Mouse (Mus musculus) heart, adult 2 months (tissue): ENCODE results near the gene Sobp. TPM values are rescaled to one million over a fixed set of nuclear protein-coding genes. Genes with fewer than 3 reads are reported as not detected.

ENCODE experiments used
- DNase-seq, 2 experiments: peaks; one replicate each; pipeline ENCODE4 v3.0.0; 2021
- H3K27ac ChIP-seq: fragments of 200-600 bp; 2 replicates; pipeline ENCODE4 v1.8.1; 2022
- H3K27me3 ChIP-seq: fragments of 200-500 bp; 2 replicates; pipeline ENCODE4 v1.6.1; 2012; ENCODE audit warnings: mild to moderate bottlenecking, low read length, inconsistent platforms, mixed read lengths; ENCODE audit not compliant: control insufficient read depth, insufficient read depth
- H3K36me3 ChIP-seq: fragments of 200-500 bp; 2 replicates; pipeline ENCODE4 v1.6.1; 2012; ENCODE audit warnings: low read length, inconsistent platforms; ENCODE audit not compliant: control insufficient read depth, insufficient read depth
- H3K4me1 ChIP-seq: fragments of 200-500 bp; 2 replicates; pipeline ENCODE4 v1.6.1; 2011; ENCODE audit warnings: low read length; ENCODE audit not compliant: control insufficient read depth, insufficient read depth
- H3K4me3 ChIP-seq: fragments of 200-600 bp; 2 replicates; pipeline ENCODE4 v1.8.1; 2022
- H3K79me2 ChIP-seq: fragments of 200-500 bp; replicated peaks from 2 replicates; pipeline ENCODE4 v1.6.1; 2012; ENCODE audit warnings: mild to moderate bottlenecking, inconsistent platforms, low read length, moderate library complexity, mixed read lengths; ENCODE audit not compliant: control insufficient read depth, insufficient read depth
- H3K9ac ChIP-seq: fragments of 200-500 bp; 2 replicates; pipeline ENCODE4 v1.6.1; 2012; ENCODE audit warnings: low read depth, mild to moderate bottlenecking, control low read depth, inconsistent platforms, low read length, mixed read lengths
- CTCF ChIP-seq: fragments of 200-600 bp; IDR thresholded peaks from 2 replicates; pipeline ENCODE4 v1.8.1; 2022; ENCODE audit warnings: antibody characterized with exemption, mild to moderate bottlenecking, moderate library complexity
- EP300 ChIP-seq: fragments of 200-500 bp; IDR thresholded peaks from 2 replicates; pipeline ENCODE4 v1.6.1; 2011; ENCODE audit warnings: low read depth, low read length, control low read depth; ENCODE audit not compliant: insufficient read depth
- POLR2A ChIP-seq: fragments of 200-500 bp; IDR thresholded peaks from 2 replicates; pipeline ENCODE4 v1.6.1; 2011; ENCODE audit warnings: mild to moderate bottlenecking, low read depth, low read length, control low read depth; ENCODE audit not compliant: insufficient read depth
- WGBS: fragments of 180-500 bp; shearing (Covaris S2); methylation state at CpG from one replicate; pipeline ENCODE4 v1.1.7; 2018; 5-methylcytosine and 5-hydroxymethylcytosine counted together
- intact Hi-C: fragments of 180-260 bp; cut with DNase I; formaldehyde crosslinking; loops from one replicate; pipeline ENCODE4 v1.15.1; 2025
- long read RNA-seq: library from polyadenylated mRNA; stranded (forward); transcript quantifications from one replicate; pipeline ENCODE4 v2.0.0, GENCODE M21; 2021
- polyA plus RNA-seq: library from polyadenylated mRNA; depleted of rRNA; stranded (reverse); fragments of >200 nt; gene quantifications from 2 replicates; pipeline ENCODE4 v1.2.3, GENCODE M21; 2012; rRNA removed
- total RNA-seq, 2 experiments: library from RNA; stranded (reverse); gene quantifications; 2 replicates each; pipeline ENCODE4 v1.2.3; 2021

Sobp gene
- total RNA-seq (10 to 100 TPM; 16.5 to 16.7 TPM), polyA plus RNA-seq (5.1 and 5.3 TPM in 2 replicates)
- long read RNA-seq, partial matches to known transcripts = 5 of 7 reads
- long read RNA-seq, other reads (novel, unspliced or antisense) = 2 of 7 reads

- Histone ChIP-seq H3K27me3 (no peaks in the 10 kb centered on the region), H3K36me3 (no peaks in the 10 kb centered on the region), H3K9ac (peak within 1 kb of the TSS; percentile 94), H3K79me2 (no peaks in the 10 kb centered on the region), H3K4me3 (peak within 1 kb of the TSS; percentile 60), H3K4me1 (peaks cover 2% of the 10 kb centered on the region; the same call in 1 of the 2 replicates), H3K27ac (peak within 1 kb of the TSS; percentile 76)
- DNase-seq = peak; percentile 81
- WGBS = under 1% methylated on average over 87 of the region's 91 CpGs
- TF ChIP-seq EP300 (no peak), POLR2A (peak; percentile 47; the same call in 1 of the 2 replicates)
- intact Hi-C loops = loop anchor here (5.0 to 10.0 kb wide), 2 partner anchors 167 to 330 kb away; no protein-coding TSS in a partner anchor
These were observed at the start of gene Sobp, which contains the start of gene 9030612E09Rik for GRCm38 (mm10) chr10:43174326-43175155. Sobp (minus strand) TSS chr10:43174530. 9030612E09Rik (plus strand) TSS chr10:43174704.

DNA sequence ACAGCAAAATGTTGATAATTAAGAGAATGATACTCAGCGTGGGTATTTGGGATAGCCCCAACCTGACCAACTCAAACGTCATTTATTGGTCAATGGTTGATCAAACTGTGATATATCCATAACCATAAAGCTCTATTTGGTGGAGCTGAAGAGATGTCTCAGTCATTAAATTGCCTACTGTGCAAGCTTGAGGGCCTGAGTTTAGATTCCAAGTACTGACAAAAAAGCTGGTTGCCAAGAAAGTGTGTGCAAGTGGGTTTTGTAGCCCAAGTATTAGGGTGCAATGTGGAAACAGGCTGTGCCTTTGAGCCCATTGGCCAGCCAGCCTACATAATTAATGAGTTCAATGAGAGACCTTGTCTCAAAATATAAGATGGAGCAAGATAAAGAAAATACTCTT lies 49.1 kb upstream of the Sobp start:
- H3K27me3 ChIP-seq = no peaks in the 10 kb centered on the region

GRCm38 (mm10) chr10:43221659-43222058 lies 47.3 kb upstream of the Sobp start:
- TF ChIP-seq EP300 = no peak
- TF ChIP-seq CTCF = no peak
- TF ChIP-seq POLR2A = no peak
- under 1% methylated on average over 25 of the region's 25 CpGs for WGBS
- intact Hi-C loops = loop anchor here (5.0 to 10.0 kb wide), 2 partner anchors 156 to 253 kb away; partner anchors contain the start of gene Bend3
- Histone ChIP-seq H3K4me1 (peaks cover 3% of the 10 kb centered on the region), H3K4me3 (peak overlapping the region; percentile 98), H3K27me3 (no peaks in the 10 kb centered on the region), H3K27ac (peak overlapping the region; percentile 96), H3K36me3 (no peaks in the 10 kb centered on the region), H3K9ac (peak overlapping the region; percentile 58), H3K79me2 (no peaks in the 10 kb centered on the region; the same call in 1 of the 2 replicates)
- DNase-seq = no peak

More for the DNA sequence above, 49.1 kb upstream of the Sobp start:
- 88% methylated on average over 2 of the region's 2 CpGs for WGBS
- peaks cover 3% of the 10 kb centered on the region for H3K4me1 ChIP-seq
- no peak for DNase-seq
- H3K9ac ChIP-seq = no peak overlapping the region
- no peak for TF ChIP-seq CTCF
- TF ChIP-seq EP300 = no peak
- TF ChIP-seq POLR2A = no peak
- intact Hi-C loops = loop anchor here (5.0 to 10.0 kb wide), 2 partner anchors 154 to 251 kb away; partner anchors contain the start of gene Bend3
- H3K79me2 ChIP-seq = no peaks in the 10 kb centered on the region; the same call in 1 of the 2 replicates
- H3K36me3 ChIP-seq = no peaks in the 10 kb centered on the region
- H3K4me3 ChIP-seq = no peak overlapping the region
- no peak overlapping the region for H3K27ac ChIP-seq

GRCm38 (mm10) chr10:43220910-43221625 lies 46.7 kb upstream of the Sobp start, which contains the start of gene Pdss2:
Pdss2 (plus strand) TSS chr10:43221486.
- H3K27ac ChIP-seq = peak within 1 kb of the TSS; percentile 96
- under 1% methylated on average over 50 of the region's 50 CpGs for WGBS
- peak within 1 kb of the TSS; percentile 98 for H3K4me3 ChIP-seq
- peaks cover 3% of the 10 kb centered on the region for H3K4me1 ChIP-seq
- intact Hi-C loops = loop anchor here (5.0 to 10.0 kb wide), 2 partner anchors 156 to 254 kb away; partner anchors contain the start of gene Bend3
- peak within 1 kb of the TSS; percentile 93 for H3K9ac ChIP-seq
- TF ChIP-seq EP300 (peak; percentile 78), POLR2A (peak; percentile 99), CTCF (peak; percentile 37)
- no peaks in the 10 kb centered on the region; the same call in 1 of the 2 replicates for H3K79me2 ChIP-seq
- DNase-seq = peak; percentile 94 to 96
- no peaks in the 10 kb centered on the region for H3K36me3 ChIP-seq
- no peaks in the 10 kb centered on the region for H3K27me3 ChIP-seq

DNA sequence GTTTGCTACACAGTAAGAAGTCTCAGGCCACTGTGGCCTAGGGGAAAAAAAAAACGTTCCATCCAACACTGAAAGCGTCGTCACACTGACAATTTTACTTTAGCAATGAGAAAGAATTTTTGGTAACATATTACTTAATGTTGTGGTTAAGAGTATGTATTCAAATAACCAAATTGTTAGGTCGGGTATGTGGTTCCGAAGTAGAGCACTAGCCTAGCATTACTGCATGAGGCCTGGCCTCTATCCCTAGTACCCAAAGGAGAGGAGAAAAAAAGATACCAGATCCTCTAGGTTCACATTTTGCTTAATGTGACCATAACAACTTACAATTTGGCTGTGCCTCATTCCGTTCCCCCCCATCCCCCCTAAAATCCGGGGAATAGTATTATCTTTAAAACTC lies 46.1 kb upstream of the Sobp start:
- Histone ChIP-seq H3K79me2 (no peaks in the 10 kb centered on the region; the same call in 1 of the 2 replicates), H3K36me3 (no peaks in the 10 kb centered on the region), H3K27ac (peak overlapping the region; percentile 96), H3K4me3 (peak overlapping the region; percentile 98), H3K27me3 (no peaks in the 10 kb centered on the region), H3K9ac (peak overlapping the region; percentile 93), H3K4me1 (peaks cover 3% of the 10 kb centered on the region)
- no peak for TF ChIP-seq POLR2A
- TF ChIP-seq CTCF = no peak
- no peak for TF ChIP-seq EP300
- intact Hi-C loops = loop anchor here (5.0 to 10.0 kb wide), 2 partner anchors 157 to 254 kb away; partner anchors contain the start of gene Bend3
- DNase-seq = no peak
- 6% methylated on average over 7 of the region's 7 CpGs for WGBS
